14 mouse cellular contexts compared by ENCODE assay signal in the genomic region with DNA sequence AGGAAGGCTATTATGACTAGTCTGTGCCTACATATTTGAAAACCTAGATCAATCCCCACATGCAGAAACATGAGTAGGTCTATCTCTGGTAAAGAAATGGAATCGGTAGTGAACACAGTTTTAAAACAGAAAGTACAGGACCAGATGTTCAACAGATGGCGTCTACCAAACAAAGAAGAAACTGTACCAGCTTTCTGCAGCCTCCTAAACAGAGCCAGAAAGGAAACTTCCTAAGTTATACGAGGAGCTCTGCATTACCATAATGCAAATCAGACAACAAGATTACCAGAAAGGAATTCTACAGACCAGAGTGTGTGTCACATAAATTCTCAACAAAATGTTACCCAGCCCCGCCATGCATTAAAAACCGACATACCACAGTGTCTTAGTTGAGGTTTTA. TPM values are rescaled to one million over a fixed set of nuclear protein-coding genes. Genes with fewer than 3 reads are reported as not detected.
DNase-seq lines count a peak whose midpoint lies in the region; ATAC-seq and TF ChIP-seq lines count a peak whose summit lies in the region.
"Had no signal": no experiment of that assay in that cellular context is flagged by ENCODE, and none has a peak within 500 bp of the region (broad histone marks: within the 10 kb centered on the region; RNA-seq: fewer than 3 reads in every experiment).

No protein-coding gene starts in this region.

- H3K9ac ChIP-seq in embryonic facial prominence, embryonic 15.5 days: no peak overlapping the region
- H3K9ac ChIP-seq: forebrain, embryonic 13.5 days had no signal

- intact Hi-C loops in left cerebral cortex, postnatal 25 days (cut with DNase I): loop anchor here (2.0 to 5.0 kb wide), 2 partner anchors 406 to 601 kb away; partner anchors contain the start of gene Trim24
- intact Hi-C loops in left cerebral cortex, adult 2 months (cut with DNase I): loop anchor here (2.0 kb wide), 1 partner anchor 599 kb away; no protein-coding TSS in a partner anchor

- TF ChIP-seq CTCF in left cerebral cortex, adult 2 months (IDR thresholded peaks at IDR 0.05): no peak

- H3K4me3 ChIP-seq in left cerebral cortex, adult 2 months: no peak overlapping the region
- H3K4me3 ChIP-seq in embryonic facial prominence, embryonic 15.5 days (replicated peaks): no peak overlapping the region
- H3K4me3 ChIP-seq: forebrain, embryonic 13.5 days had no signal

- peak; percentile 49; the same call in 1 of the 2 replicates for ATAC-seq in embryonic facial prominence, embryonic 15.5 days (ENCODE audit: insufficient number of reproducible peaks, low FRiP score, low TSS enrichment, low read depth)
- ATAC-seq: forebrain, embryonic 13.5 days had no signal

- peaks cover 4% of the 10 kb centered on the region for H3K4me1 ChIP-seq in embryonic facial prominence, embryonic 15.5 days

- no peak overlapping the region for H3K4me2 ChIP-seq in embryonic facial prominence, embryonic 15.5 days (replicated peaks)
- H3K4me2 ChIP-seq: forebrain, embryonic 13.5 days had no signal

- DNase-seq in frontal cortex, adult 2 months (ENCODE audit: extremely low spot score in 1 of 2, low spot score in 1 of 2): peak; percentile 48 to 73
- DNase-seq in frontal cortex, postnatal 14 days (ENCODE audit: low spot score in 2 of 2): no peak
- peak; percentile 45 to 87 for DNase-seq in left cerebral cortex, postnatal 25 days (ENCODE audit: low spot score in 2 of 2)
- DNase-seq in left cerebral cortex, adult 2 months (ENCODE audit: extremely low spot score in 1 of 2, low spot score in 2 of 2): no peak
- peak; percentile 80 for DNase-seq in telencephalon, adult 2 months (ENCODE audit: low read depth, low spot score)
- no peak for DNase-seq in testis, postnatal 14 days (ENCODE audit: low spot score)
- no peak for DNase-seq in cerebellum, adult 11 months
- DNase-seq: adrenal gland, adult 8-10 months; heart, adult 18-20 months; heart, postnatal 14 days; kidney, adult 11 months; lung, adult 18-20 months had no signal

- WGBS in embryonic facial prominence, embryonic 15.5 days: 32% methylated on average over 5 of the region's 5 CpGs

- H3K36me3 ChIP-seq in embryonic facial prominence, embryonic 15.5 days: no peaks in the 10 kb centered on the region

- H3K27me3 ChIP-seq in embryonic facial prominence, embryonic 15.5 days: no peaks in the 10 kb centered on the region
- H3K27me3 ChIP-seq: forebrain, embryonic 13.5 days had no signal

- H3K27ac ChIP-seq in left cerebral cortex, adult 2 months: no peak overlapping the region
- peak overlapping the region; percentile 79 for H3K27ac ChIP-seq in embryonic facial prominence, embryonic 15.5 days (replicated peaks)
- H3K27ac ChIP-seq: forebrain, embryonic 13.5 days had no signal

- no peaks in the 10 kb centered on the region for H3K9me3 ChIP-seq in embryonic facial prominence, embryonic 15.5 days (replicated peaks)
- H3K9me3 ChIP-seq: forebrain, embryonic 13.5 days had no signal

RNA-seq across cellular contexts. Expression of gene Creb3l2, which starts 23.9 kb away (rescaled TPM):
- 5.6 and 5.7 TPM in 2 replicates for polyA plus RNA-seq in frontal cortex, adult 2 months (2012; rRNA removed)
- total RNA-seq in left cerebral cortex, postnatal 25 days (2021): 1 to 10 TPM; 7.0 to 7.3 TPM
- 1 to 10 TPM; 6.2 to 8.1 TPM for total RNA-seq in left cerebral cortex, adult 2 months (2021)
- 27.3 and 28.1 TPM in 2 replicates for polyA plus RNA-seq in embryonic facial prominence, embryonic 15.5 days (2015; fragmentation: Nextera tagmentation; extraction: Ambion mirVana)

Comparison
In these comparisons a context has a peak if more than half of its experiments do, and no peak if none do; other contexts are left out.
1. DNase-seq: peak in frontal cortex, adult 2 months (2 of 2), left cerebral cortex, postnatal 25 days (2 of 2) and telencephalon, adult 2 months (single experiment); none in frontal cortex, postnatal 14 days (0 of 2), left cerebral cortex, adult 2 months (0 of 2), testis, postnatal 14 days (single experiment) and cerebellum, adult 11 months (single experiment).